Mouse (Mus musculus): ENCODE measurements around the gene Plxnc1.

The Plxnc1 gene

GRCm38 (mm10) chr10:94866995-94867856, 77.4 kb downstream of the Plxnc1 start:
- DNase-seq (ENCODE audit: low spot score in 2 of 2) = no peak

GRCm38 (mm10) chr10:94865206-94865605, 79.4 kb downstream of the Plxnc1 start:
- no peak for DNase-seq (ENCODE audit: low spot score in 2 of 2)

- no peak for DNase-seq (ENCODE audit: low spot score in 2 of 2)
These were observed 80.3 kb downstream of the Plxnc1 start for GRCm38 (mm10) chr10:94864199-94864928.

GRCm38 (mm10) chr10:94863251-94863650, 81.4 kb downstream of the Plxnc1 start:
- DNase-seq (ENCODE audit: low spot score in 2 of 2) = no peak

- no peak for DNase-seq (ENCODE audit: low spot score in 2 of 2)
These were observed 83.8 kb downstream of the Plxnc1 start for GRCm38 (mm10) chr10:94860870-94861269.

GRCm38 (mm10) chr10:94858277-94859033, 86.2 kb downstream of the Plxnc1 start:
- DNase-seq (ENCODE audit: low spot score in 2 of 2) = no peak

DNA sequence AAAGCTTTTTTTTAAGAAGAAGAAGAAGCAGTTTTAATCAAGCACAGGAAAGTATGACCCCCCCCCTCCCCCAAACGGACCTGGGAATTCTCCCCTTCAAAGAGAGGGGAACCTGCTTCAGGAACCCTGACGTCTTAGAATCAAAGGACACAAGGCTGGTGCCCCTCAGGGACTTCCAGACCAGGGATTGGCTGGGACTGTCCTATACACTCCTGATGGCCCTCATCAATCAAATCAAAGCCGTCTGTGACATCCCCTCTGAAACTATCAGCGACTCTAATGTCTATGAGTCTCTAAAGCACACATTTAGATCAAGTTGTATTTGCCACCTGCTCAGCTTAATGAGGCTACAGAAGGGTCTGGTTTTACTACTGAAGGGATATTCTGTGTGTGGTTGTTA, 94.1 kb downstream of the Plxnc1 start:
- no peak for DNase-seq (ENCODE audit: low spot score in 2 of 2)

DNA sequence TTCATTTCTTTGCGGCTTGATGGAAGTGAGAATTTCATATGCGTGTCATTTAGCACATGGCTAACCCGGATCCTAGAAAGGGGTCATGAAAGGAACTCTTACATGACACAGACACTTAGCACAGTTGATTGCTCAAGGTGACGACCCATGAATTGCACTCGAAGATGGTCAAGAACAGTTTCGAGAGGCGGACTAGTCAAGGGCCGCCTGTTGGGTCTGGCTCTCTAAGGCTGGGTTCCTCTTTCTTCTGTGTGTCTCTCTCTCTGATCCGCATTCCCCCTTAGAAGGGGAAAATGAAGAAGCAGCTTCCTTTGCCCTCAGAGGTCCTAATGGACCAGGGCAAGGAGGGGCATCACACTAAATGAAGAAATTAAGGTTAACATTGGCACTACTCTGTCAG, 94.7 kb downstream of the Plxnc1 start:
- no peak for DNase-seq (ENCODE audit: low spot score in 2 of 2)

- DNase-seq (ENCODE audit: low spot score in 2 of 2) = no peak
These were observed 95.3 kb downstream of the Plxnc1 start for GRCm38 (mm10) chr10:94849360-94849759.

DNA sequence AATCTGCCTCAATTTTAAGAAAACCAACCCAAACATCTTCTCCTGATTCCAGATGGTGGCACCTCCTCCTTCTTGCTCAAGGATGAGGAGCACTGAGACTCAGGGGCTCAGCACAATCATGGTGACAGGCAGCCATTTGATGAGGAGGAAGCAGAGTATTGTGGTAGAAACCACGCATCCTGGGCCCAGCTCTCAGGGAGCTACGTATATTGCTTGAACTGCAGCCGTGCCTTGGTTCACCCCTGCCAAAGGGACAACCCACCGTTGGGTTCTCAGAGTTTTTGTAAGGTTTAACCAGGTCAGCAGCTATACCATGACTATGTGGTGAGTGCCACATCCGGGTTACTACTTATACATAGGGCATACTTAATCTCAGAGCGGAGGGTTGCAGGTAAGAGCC, 96.3 kb downstream of the Plxnc1 start:
- no peak for DNase-seq (ENCODE audit: low spot score in 2 of 2)

DNA sequence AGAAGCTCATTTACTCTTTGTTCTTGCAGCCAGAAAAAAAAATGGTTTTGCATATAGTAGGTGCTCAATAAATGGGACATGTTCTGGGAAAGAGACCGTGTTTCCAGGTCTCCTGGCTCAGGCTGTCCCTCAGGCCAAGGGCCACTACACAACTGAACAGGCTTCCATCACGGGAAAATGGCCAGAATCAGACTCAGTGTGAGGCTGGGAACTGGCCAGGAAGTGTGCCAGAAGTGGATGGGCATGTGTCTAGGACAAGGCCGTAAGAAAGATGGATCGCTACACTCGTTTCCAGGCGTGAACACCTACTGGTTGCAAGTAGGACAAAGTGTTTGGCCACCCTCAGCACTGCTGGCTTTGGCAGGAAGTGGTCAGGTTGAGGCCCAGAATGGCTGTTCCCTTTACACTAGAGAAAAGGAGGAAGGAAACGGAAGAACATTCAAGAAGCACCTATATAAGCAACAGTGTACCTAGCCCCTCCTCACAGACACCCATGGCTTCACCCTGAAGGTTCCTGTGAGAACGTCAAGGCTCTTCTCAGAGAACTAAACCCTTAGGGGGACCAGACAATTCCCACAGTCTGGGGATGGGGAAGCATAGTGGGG, 98.0 kb downstream of the Plxnc1 start:
- no peak for DNase-seq (ENCODE audit: low spot score in 2 of 2)

- DNase-seq (ENCODE audit: low spot score in 2 of 2) = no peak
These were observed 99.9 kb downstream of the Plxnc1 start for GRCm38 (mm10) chr10:94844692-94845091.

DNA sequence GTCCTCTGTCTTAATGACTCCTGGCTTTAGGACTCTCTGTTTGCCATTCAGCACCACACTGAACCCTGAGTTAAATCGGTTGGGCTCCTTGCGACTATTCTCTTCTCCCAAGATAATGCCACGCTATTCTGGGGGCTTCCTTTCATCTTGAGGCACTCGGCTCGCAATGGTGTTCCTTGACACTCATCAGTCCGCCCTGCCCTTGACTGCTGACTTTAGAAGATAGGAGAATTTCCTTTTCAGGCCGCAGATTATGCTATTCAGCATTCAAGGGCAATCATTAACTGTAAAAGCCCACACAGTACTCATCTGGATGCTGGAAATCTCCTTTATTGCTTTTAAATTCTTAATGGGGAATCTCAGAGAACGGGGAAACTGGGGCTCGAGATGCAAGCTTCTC, 108.8 kb downstream of the Plxnc1 start:
- no peak for DNase-seq (ENCODE audit: low spot score in 2 of 2)

GRCm38 (mm10) chr10:94829407-94829806, 115.2 kb downstream of the Plxnc1 start:
- peak; percentile 91 to 93 for DNase-seq (ENCODE audit: low spot score in 2 of 2)

GRCm38 (mm10) chr10:94828734-94829230, 115.9 kb downstream of the Plxnc1 start:
- no peak for DNase-seq (ENCODE audit: low spot score in 2 of 2)

GRCm38 (mm10) chr10:94827890-94828733, 116.5 kb downstream of the Plxnc1 start:
- DNase-seq (ENCODE audit: low spot score in 2 of 2) = peak in 1 of 2 experiments; percentile 14

DNA sequence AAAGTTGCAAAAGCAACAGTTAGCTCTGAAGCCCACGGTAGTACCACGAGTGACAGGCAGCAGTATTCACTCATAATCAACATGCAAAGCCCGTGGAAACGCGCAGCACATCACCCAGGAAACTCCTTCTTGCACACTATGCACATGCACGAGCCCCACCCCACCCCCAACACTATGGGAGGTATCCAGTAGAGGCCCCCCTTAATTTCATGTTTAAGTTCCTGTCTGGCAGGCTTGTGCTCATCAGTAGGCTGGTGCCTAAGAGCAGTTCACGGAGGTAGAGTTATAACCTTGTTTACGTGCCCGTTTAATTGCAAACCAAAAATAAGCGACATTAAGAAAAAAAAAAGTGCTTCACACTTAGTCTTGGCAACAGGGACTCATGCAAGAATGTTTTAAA, 117.3 kb downstream of the Plxnc1 start:
- no peak for DNase-seq (ENCODE audit: low spot score in 2 of 2)

GRCm38 (mm10) chr10:94826436-94826835, 118.2 kb downstream of the Plxnc1 start:
- DNase-seq (ENCODE audit: low spot score in 2 of 2) = no peak

DNA sequence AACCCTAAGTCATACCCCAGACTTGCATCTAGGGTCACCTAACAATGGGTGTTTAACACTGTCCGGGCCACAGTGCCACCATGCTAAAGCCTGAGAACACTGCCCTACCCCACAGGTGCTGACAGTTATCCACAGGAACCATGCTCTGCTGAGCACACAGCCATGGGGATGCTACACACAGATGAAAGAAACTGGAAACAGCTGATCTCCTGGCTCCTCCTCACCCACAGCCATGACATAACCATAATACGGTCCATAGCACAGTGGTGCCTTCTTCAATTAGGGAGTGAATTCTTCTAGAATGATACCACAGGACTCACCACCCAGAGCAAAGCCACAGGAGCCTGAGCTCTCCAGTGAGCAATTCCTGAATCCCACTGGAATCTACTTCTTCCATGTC, 118.7 kb downstream of the Plxnc1 start:
- DNase-seq (ENCODE audit: low spot score in 2 of 2) = no peak

GRCm38 (mm10) chr10:94823971-94824760, 120.5 kb downstream of the Plxnc1 start:
- DNase-seq (ENCODE audit: low spot score in 2 of 2) = no peak
